Mouse (Mus musculus): ENCODE results near the gene Guf1. TPM values are rescaled to one million over a fixed set of nuclear protein-coding genes. Genes with fewer than 3 reads are reported as not detected.

Gene Guf1
- total and polyA plus RNA-seq, 3 experiments = 15.8 to 36.8 (median 23.1) TPM

DNA sequence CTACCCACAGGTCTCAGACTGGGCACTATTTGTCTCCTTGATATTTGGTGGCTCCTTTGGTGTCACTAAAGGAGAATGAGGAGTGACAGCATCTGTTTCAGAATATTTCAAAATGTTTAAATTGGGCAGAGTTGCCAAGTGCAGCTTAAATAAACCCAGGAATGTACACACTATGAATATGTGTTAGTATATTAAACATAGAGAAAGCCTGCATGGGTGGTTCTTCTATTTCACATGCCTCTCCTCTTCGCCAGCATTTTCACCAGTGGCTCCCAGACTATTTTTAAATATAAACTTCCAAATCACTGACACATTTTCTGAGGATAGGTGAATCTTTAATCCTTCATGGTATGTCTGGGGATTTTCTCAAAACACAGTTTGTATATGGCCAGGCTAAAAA, 64.2 kb downstream of the Guf1 start:
- Histone ChIP-seq H3K9ac (ENCODE audit: insufficient read depth, low read depth) (no peak overlapping the region), H3K36me3 (replicated peaks in 1 of 2; ENCODE audit: control insufficient read depth in 1 of 2, insufficient read depth in 1 of 2, low read length in 1 of 2) (no peaks in the 10 kb centered on the region), H3K27ac (ENCODE audit: insufficient read depth, low read depth) (no peak overlapping the region), H3K4me1 (ENCODE audit: control insufficient read depth in 1 of 2, insufficient read depth in 2 of 2) (no peaks in the 10 kb centered on the region), H3K4me3 (replicated peaks in 1 of 3; ENCODE audit: low read depth in 2 of 3, low read length in 2 of 3, poor library complexity in 1 of 3) (no peak overlapping the region), H3K27me3 (replicated peaks) (no peaks in the 10 kb centered on the region), H3K4me2 (ENCODE audit: insufficient read depth, low read depth, poor library complexity, severe bottlenecking) (no peak overlapping the region), H3K79me2 (replicated peaks; ENCODE audit: control insufficient read depth, extremely low read depth, insufficient read depth, poor library complexity, severe bottlenecking) (no peaks in the 10 kb centered on the region), H3K9me3 (replicated peaks; ENCODE audit: low read length) (no peaks in the 10 kb centered on the region)
- no peak for TF ChIP-seq MEF2A (IDR thresholded peaks at IDR 0.05; ENCODE audit: borderline replicate concordance, low read depth, low read length)
- no peak for TF ChIP-seq MAFK (IDR thresholded peaks at IDR 0.05; ENCODE audit: insufficient replicate concordance, low read length)
- TF ChIP-seq CHD1 (IDR thresholded peaks at IDR 0.05; ENCODE audit: low read depth, low read length) = no peak
- TF ChIP-seq HCFC1 (IDR thresholded peaks at IDR 0.05; ENCODE audit: low read depth, low read length) = no peak
- TF ChIP-seq RAD21 (IDR thresholded peaks at IDR 0.05; ENCODE audit: low read depth, low read length) = no peak
- TF ChIP-seq SIN3A (IDR thresholded peaks at IDR 0.05; ENCODE audit: low read length) = no peak
- TF ChIP-seq UBTF (IDR thresholded peaks at IDR 0.05; ENCODE audit: low read depth, low read length) = no peak
- TF ChIP-seq ETS1 (conservative IDR thresholded peaks at IDR 0.05; ENCODE audit: low read depth, low read length) = no peak
- no peak for TF ChIP-seq MAZ (IDR thresholded peaks at IDR 0.05; ENCODE audit: low read depth, low read length)
- TF ChIP-seq JUN (IDR thresholded peaks at IDR 0.05; ENCODE audit: insufficient read depth, low read depth, low read length) = no peak
- in situ Hi-C loops (cut with MboI; ENCODE audit: low pct_ligation_motif_present, low pct_unique_long_range_greater_than_20kb, low sequenced_read_pairs) = no loop called here
- no peak for DNase-seq (ENCODE audit: extremely low read depth)
- dilution Hi-C loops (cut with MboI; ENCODE audit: extremely low pct_ligation_motif_present, extremely low pct_unique_long_range_greater_than_20kb, low sequenced_read_pairs) = no loop called here

Other genes with a start within 250 kb of the Guf1 start
- not detected in 2 replicates for gene Kctd8, start 215.2 kb upstream of the Guf1 start, total RNA-seq (2012; rRNA removed)
- not detected in 2 replicates for gene Kctd8, start 215.2 kb upstream of the Guf1 start, total RNA-seq (2014; rRNA removed)
- gene Kctd8, start 215.2 kb upstream of the Guf1 start, polyA plus RNA-seq (2012; ENCODE audit: insufficient read length, low read depth) = not detected in 2 replicates
- gene Yipf7, start 14.3 kb upstream of the Guf1 start, total RNA-seq (2012; rRNA removed) = not detected in 2 replicates
- gene Yipf7, start 14.3 kb upstream of the Guf1 start, total RNA-seq (2014; rRNA removed) = 0.26 TPM in 1 of 2 replicates, not detected in the other
- 0.44 TPM in 1 of 2 replicates, not detected in the other for gene Yipf7, start 14.3 kb upstream of the Guf1 start, polyA plus RNA-seq (2012; ENCODE audit: insufficient read length, low read depth)
- gene Gnpda2, start 35.4 kb downstream of the Guf1 start, total RNA-seq (2012; rRNA removed) = 6.6 and 7.4 TPM in 2 replicates
- 16.8 and 17.6 TPM in 2 replicates for gene Gnpda2, start 35.4 kb downstream of the Guf1 start, total RNA-seq (2014; rRNA removed)
- gene Gnpda2, start 35.4 kb downstream of the Guf1 start, polyA plus RNA-seq (2012; ENCODE audit: insufficient read length, low read depth) = 6.3 and 6.7 TPM in 2 replicates

All from CH12.LX (cell line).